Mouse (Mus musculus) stomach, postnatal 0 days (tissue): ENCODE results near the gene Stard8.

Experiments
- CTCF ChIP-seq: IDR thresholded peaks from 2 replicates; pipeline ENCODE4 v1.5.1; 2016; ENCODE audit warnings: antibody characterized with exemption, low read depth, mild to moderate bottlenecking, moderate library complexity
- EP300 ChIP-seq: optimal IDR thresholded peaks from 2 replicates; pipeline ENCODE3; 2016; ENCODE audit warnings: antibody characterized with exemption

DNA sequence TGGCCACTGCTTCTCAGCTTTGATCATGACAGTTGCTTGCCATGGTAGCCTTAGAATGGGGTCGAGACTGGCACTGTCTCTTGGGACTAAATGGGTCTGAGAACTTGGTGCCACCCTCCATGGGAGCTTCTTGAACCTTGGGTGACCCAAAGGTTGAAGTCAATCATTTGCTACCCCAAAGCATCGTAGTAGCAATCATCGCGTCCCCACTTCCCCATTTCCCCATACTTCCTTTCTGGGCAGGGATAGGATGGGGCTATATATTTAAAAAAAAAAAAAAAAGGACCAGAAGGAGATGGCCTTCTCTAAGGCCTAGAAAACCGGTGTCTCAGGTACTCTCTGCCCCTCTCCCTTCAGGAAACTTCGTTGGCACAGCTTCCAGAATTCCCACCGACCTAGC is 64.2 kb downstream of the Stard8 start:
- TF ChIP-seq CTCF: no peak
- no peak for TF ChIP-seq EP300
